Mouse (Mus musculus): Measurements from ENCODE around the gene Wdr93. TPM values are rescaled to one million over a fixed set of nuclear protein-coding genes. Genes with fewer than 3 reads are reported as not detected.

Wdr93 gene
- polyA plus RNA-seq, 2 experiments = 0.04 to 0.08 TPM

DNA sequence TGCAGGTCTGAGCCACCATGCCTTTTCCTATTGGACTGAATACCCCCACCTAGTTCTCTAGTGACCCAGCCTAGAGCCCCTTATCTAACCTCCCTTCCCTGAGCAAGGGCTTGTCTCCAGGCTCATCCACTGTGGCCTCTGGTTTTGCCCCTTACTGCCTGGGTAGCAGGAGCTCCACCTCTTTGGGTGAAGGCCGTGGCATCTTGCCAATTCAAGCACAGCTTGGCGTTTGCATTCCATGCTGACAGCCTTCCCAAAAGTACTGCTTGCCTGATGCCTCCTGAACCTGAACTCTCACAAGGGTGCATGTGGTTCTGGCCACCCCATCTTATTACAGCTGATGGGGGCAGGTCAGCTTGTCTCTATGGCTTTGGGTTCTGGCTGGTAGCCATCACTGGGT, 60.9 kb downstream of the Wdr93 start:
- Histone ChIP-seq H3K36me3 (replicated peaks; ENCODE audit: control insufficient read depth, insufficient read depth, low read depth) (no peaks in the 10 kb centered on the region), H3K9me3 (ENCODE audit: control insufficient read depth, low read length) (no peaks in the 10 kb centered on the region), H3K27me3 (ENCODE audit: control insufficient read depth, insufficient read depth, low read length) (no peaks in the 10 kb centered on the region), H3K9ac (replicated peaks) (no peak overlapping the region), H3K4me3 (ENCODE audit: insufficient read depth in 1 of 2, low read depth in 2 of 2, low read length in 2 of 2) (no peak overlapping the region), H3K27ac (no peak overlapping the region), H3K4me1 (replicated peaks; ENCODE audit: control insufficient read depth in 2 of 2, insufficient read depth in 2 of 2, low read length in 1 of 2) (no peaks in the 10 kb centered on the region), H3K4me2 (ENCODE audit: low read depth) (no peak overlapping the region)
- TF ChIP-seq CTCF (IDR thresholded peaks at IDR 0.05; ENCODE audit: low read depth) (no peak), EP300 (IDR thresholded peaks at IDR 0.05; ENCODE audit: low read depth) (no peak)
- DNase-seq (ENCODE audit: low read depth in 3 of 3, low spot score in 3 of 3) (no peak), ATAC-seq (ENCODE audit: insufficient read depth) (no peak)
- 57% methylated on average over 2 of the region's 2 CpGs for WGBS (ENCODE audit: insufficient replicate concordance)

DNA sequence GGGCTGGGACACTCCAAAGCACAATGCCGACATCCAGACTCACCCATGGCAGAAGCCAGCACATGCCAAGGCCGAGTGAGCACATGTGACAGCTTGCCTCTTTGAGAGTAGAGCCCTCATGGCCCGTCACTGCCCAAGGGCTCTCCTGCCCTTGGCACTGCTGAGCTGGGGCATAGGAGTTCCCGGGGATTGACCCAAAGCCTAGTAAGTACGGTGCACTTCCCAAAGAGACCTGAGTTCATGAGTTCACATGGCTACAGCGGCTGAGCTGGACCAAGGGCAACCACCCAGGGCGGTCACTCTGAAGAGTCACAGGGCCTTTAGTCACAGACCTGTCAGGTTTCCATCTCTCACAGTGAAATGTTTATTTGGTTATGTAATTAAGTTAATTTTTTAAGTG, 65.6 kb downstream of the Wdr93 start:
- no peak for TF ChIP-seq EP300 (IDR thresholded peaks at IDR 0.05; ENCODE audit: low read depth)
- no peak for TF ChIP-seq CTCF (IDR thresholded peaks at IDR 0.05; ENCODE audit: low read depth)
- Histone ChIP-seq H3K4me3 (ENCODE audit: insufficient read depth in 1 of 2, low read depth in 2 of 2, low read length in 2 of 2) (no peak overlapping the region), H3K4me1 (replicated peaks; ENCODE audit: control insufficient read depth in 2 of 2, insufficient read depth in 2 of 2, low read length in 1 of 2) (no peaks in the 10 kb centered on the region), H3K36me3 (replicated peaks; ENCODE audit: control insufficient read depth, insufficient read depth, low read depth) (no peaks in the 10 kb centered on the region), H3K9ac (replicated peaks) (no peak overlapping the region), H3K9me3 (ENCODE audit: control insufficient read depth, low read length) (no peaks in the 10 kb centered on the region), H3K4me2 (ENCODE audit: low read depth) (no peak overlapping the region), H3K27me3 (ENCODE audit: control insufficient read depth, insufficient read depth, low read length) (peaks cover 6% of the 10 kb centered on the region), H3K27ac (no peak overlapping the region)
- DNase-seq (ENCODE audit: low read depth in 3 of 3, low spot score in 3 of 3) (no peak), ATAC-seq (ENCODE audit: insufficient read depth) (no peak)
- WGBS (ENCODE audit: insufficient replicate concordance) = 61% methylated on average over 7 of the region's 7 CpGs

DNA sequence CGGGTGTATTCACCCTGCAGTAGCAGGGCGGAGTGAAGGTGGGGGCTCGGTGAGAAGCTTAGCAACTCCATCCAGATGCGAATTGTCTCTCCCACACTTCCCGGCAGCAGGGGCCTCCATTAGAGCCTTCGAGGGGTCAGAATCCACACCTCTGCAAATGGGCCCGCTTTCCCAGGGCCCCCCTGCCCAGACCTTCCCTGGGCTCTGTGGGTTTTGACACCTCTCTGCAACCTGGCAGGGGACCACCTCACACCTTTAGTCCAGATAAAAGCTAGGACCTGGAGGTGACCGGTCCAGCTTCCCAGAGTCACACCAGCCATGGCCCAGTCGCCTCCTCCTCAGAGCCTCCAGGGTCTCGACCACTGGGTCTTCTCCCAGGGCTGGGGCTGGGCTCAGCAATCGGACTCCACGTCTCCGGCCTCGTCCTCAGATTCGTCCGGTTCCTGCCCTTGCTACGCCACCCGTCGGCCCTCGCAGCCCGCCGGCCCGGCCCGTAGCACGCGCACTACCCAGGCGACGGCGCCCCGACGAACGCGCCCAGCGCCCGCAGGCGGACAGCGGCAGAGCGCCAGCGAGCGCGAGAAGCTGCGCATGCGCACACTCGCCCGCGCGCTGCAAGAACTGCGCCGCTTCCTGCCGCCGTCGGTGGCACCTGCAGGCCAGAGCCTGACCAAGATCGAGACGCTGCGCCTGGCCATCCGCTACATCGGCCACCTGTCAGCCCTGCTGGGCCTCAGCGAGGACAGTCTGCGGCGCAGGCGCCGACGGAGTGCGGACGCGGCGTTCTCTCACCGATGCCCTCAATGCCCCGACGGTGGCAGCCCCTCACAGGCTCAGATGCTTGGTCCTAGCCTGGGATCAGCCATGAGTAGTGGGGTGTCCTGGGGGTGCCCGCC, 67.9 kb downstream of the Wdr93 start, which contains the start of gene Mesp2:
TSS of gene Mesp2 (plus strand) at position 117 of the 896 bp plus-strand sequence.
- 10% methylated on average over 71 of the region's 71 CpGs for WGBS (ENCODE audit: insufficient replicate concordance)
- Histone ChIP-seq H3K27me3 (ENCODE audit: control insufficient read depth, insufficient read depth, low read length) (peaks cover 6% of the 10 kb centered on the region), H3K36me3 (replicated peaks; ENCODE audit: control insufficient read depth, insufficient read depth, low read depth) (no peaks in the 10 kb centered on the region), H3K9ac (replicated peaks) (no peak within 1 kb of the TSS), H3K27ac (no peak within 1 kb of the TSS), H3K9me3 (ENCODE audit: control insufficient read depth, low read length) (no peaks in the 10 kb centered on the region), H3K4me3 (ENCODE audit: insufficient read depth in 1 of 2, low read depth in 2 of 2, low read length in 2 of 2) (0 out of 4 replicates have a peak within 1 kb of the TSS, but pooled peaks of 1 of the 2 experiments have one; percentile 6), H3K4me1 (replicated peaks; ENCODE audit: control insufficient read depth in 2 of 2, insufficient read depth in 2 of 2, low read length in 1 of 2) (no peaks in the 10 kb centered on the region), H3K4me2 (ENCODE audit: low read depth) (peak within 1 kb of the TSS; percentile 40)
- TF ChIP-seq EP300 (IDR thresholded peaks at IDR 0.05; ENCODE audit: low read depth) (no peak), CTCF (IDR thresholded peaks at IDR 0.05; ENCODE audit: low read depth) (0 out of 2 replicates have a peak, but pooled peaks have one; percentile 6)
- ATAC-seq (ENCODE audit: insufficient read depth) = peak; percentile 31; the same call in 1 of the 2 replicates
- DNase-seq (ENCODE audit: low read depth in 3 of 3, low spot score in 3 of 3) = peak; percentile 20 to 23 (median 22)

DNA sequence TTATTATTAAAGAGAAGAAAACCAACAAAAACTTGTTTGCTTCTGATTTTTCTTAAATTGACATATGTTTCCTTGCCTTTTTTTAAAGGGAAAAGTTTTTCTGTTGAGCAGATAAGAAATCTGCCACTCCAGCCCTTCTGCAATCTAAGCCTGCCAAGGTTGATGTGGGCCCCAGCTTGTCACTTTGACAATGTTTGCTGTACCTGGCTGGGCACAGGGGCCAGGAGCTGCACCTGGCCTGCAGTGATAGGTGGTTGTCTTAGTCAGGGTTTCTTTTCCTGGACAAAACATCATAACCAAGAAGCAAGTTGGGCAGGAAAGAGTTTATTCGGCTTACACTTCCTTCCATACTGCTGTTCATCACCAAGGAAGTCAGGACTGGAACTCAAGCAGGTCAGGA, 70.4 kb downstream of the Wdr93 start:
- WGBS (ENCODE audit: insufficient replicate concordance) = 41% methylated on average over 1 of the region's 1 CpGs
- DNase-seq (ENCODE audit: low read depth in 3 of 3, low spot score in 3 of 3) (no peak), ATAC-seq (ENCODE audit: insufficient read depth) (no peak)
- Histone ChIP-seq H3K27me3 (ENCODE audit: control insufficient read depth, insufficient read depth, low read length) (peaks cover 6% of the 10 kb centered on the region), H3K27ac (no peak overlapping the region), H3K36me3 (replicated peaks; ENCODE audit: control insufficient read depth, insufficient read depth, low read depth) (no peaks in the 10 kb centered on the region), H3K4me2 (ENCODE audit: low read depth) (no peak overlapping the region), H3K9ac (replicated peaks) (no peak overlapping the region), H3K4me1 (replicated peaks; ENCODE audit: control insufficient read depth in 2 of 2, insufficient read depth in 2 of 2, low read length in 1 of 2) (no peaks in the 10 kb centered on the region), H3K9me3 (ENCODE audit: control insufficient read depth, low read length) (no peaks in the 10 kb centered on the region), H3K4me3 (ENCODE audit: insufficient read depth in 1 of 2, low read depth in 2 of 2, low read length in 2 of 2) (no peak overlapping the region)
- TF ChIP-seq EP300 (IDR thresholded peaks at IDR 0.05; ENCODE audit: low read depth) (no peak), CTCF (IDR thresholded peaks at IDR 0.05; ENCODE audit: low read depth) (no peak)

DNA sequence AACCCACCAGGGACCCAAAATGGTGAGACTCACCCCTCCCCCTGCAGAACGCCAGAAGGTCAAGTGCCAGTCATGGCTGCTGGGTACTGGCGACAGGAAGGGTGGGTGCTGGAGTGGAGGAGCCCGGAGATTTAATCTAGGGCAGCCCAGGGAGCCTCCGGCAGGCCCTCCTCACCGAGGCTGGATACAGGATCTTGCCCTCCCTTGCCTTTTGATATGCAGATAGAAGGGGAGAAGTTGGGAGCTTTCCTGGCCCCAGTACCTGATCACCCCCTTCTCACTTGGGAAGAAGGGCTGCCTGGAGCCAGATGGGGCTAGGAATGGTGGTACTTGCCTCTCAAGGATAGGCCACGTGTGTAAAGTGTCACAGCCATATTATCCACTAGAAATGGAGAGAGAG, 75.4 kb downstream of the Wdr93 start:
- H3K27ac ChIP-seq = no peak overlapping the region
- no peak for ATAC-seq (ENCODE audit: insufficient read depth)
- peaks cover 0 to 5% of the 10 kb centered on the region in 2 experiments; a peak in 2 of 4 replicates for H3K4me1 ChIP-seq (replicated peaks; ENCODE audit: control insufficient read depth in 2 of 2, insufficient read depth in 2 of 2, low read length in 1 of 2)
- no peaks in the 10 kb centered on the region for H3K27me3 ChIP-seq (ENCODE audit: control insufficient read depth, insufficient read depth, low read length)
- H3K9ac ChIP-seq (replicated peaks) = no peak overlapping the region
- no peak overlapping the region for H3K4me2 ChIP-seq (ENCODE audit: low read depth)
- no peak overlapping the region for H3K4me3 ChIP-seq (ENCODE audit: insufficient read depth in 1 of 2, low read depth in 2 of 2, low read length in 2 of 2)
- no peaks in the 10 kb centered on the region for H3K36me3 ChIP-seq (replicated peaks; ENCODE audit: control insufficient read depth, insufficient read depth, low read depth)
- no peak for DNase-seq (ENCODE audit: low read depth in 3 of 3, low spot score in 3 of 3)
- TF ChIP-seq EP300 (IDR thresholded peaks at IDR 0.05; ENCODE audit: low read depth) (no peak), CTCF (IDR thresholded peaks at IDR 0.05; ENCODE audit: low read depth) (no peak)
- no peaks in the 10 kb centered on the region for H3K9me3 ChIP-seq (ENCODE audit: control insufficient read depth, low read length)
- WGBS (ENCODE audit: insufficient replicate concordance) = 12% methylated on average over 6 of the region's 6 CpGs
